Mouse (Mus musculus) limb, embryonic 12.5 days (tissue): Measurements from ENCODE around the gene Ankrd45. TPM values are rescaled to one million over a fixed set of nuclear protein-coding genes. Genes with fewer than 3 reads are reported as not detected.
"Not testable (repeated sequence)": the region's sequence is repeated elsewhere in the genome, so short reads cannot be mapped to it uniquely, and the experiment has no call there.

ENCODE experiments used
- ATAC-seq: fragments of 200-750 bp; cut with Nextera tagmentation; 2 replicates; pipeline ENCODE4 v1.8.0; 2017; ENCODE audit warnings: low read depth, moderate TSS enrichment; ENCODE audit not compliant: insufficient number of reproducible peaks, insufficient read depth, low FRiP score, low TSS enrichment
- H3K27ac ChIP-seq: fragments of 300-500 bp; sonication (generic); 2 replicates; pipeline ENCODE4 v1.5.1; 2016; ENCODE audit warnings: mild to moderate bottlenecking, moderate library complexity
- H3K27me3 ChIP-seq: fragments of 300-500 bp; sonication (generic); 2 replicates; pipeline ENCODE4 v1.6.1; 2016; ENCODE audit warnings: mild to moderate bottlenecking, moderate library complexity
- H3K36me3 ChIP-seq: fragments of 300-500 bp; sonication (generic); 2 replicates; pipeline ENCODE4 v1.6.1; 2016; ENCODE audit warnings: mild to moderate bottlenecking, moderate library complexity
- H3K4me1 ChIP-seq: fragments of 300-500 bp; sonication (generic); replicated peaks from 2 replicates; pipeline ENCODE4 v1.6.1; 2016
- H3K4me2 ChIP-seq: fragments of 300-500 bp; sonication (generic); 2 replicates; pipeline ENCODE4 v1.6.1; 2016; ENCODE audit warnings: mild to moderate bottlenecking, moderate library complexity
- H3K4me3 ChIP-seq: fragments of 300-500 bp; sonication (generic); replicated peaks from 2 replicates; pipeline ENCODE4 v1.5.1; 2016; ENCODE audit warnings: mild to moderate bottlenecking
- H3K9ac ChIP-seq: fragments of 300-500 bp; sonication (generic); replicated peaks from 2 replicates; pipeline ENCODE4 v1.6.1; 2016; ENCODE audit warnings: mild to moderate bottlenecking, moderate library complexity
- H3K9me3 ChIP-seq: fragments of 300-500 bp; sonication (generic); 2 replicates; pipeline ENCODE4 v1.6.1; 2016; ENCODE audit warnings: mild to moderate bottlenecking, moderate library complexity
- WGBS: fragments of 180-500 bp; shearing (Covaris S2); methylation state at CpG from one replicate; pipeline ENCODE4 v1.1.7; 2016; 5-methylcytosine and 5-hydroxymethylcytosine counted together
- polyA plus RNA-seq: library from polyadenylated mRNA; unstranded; fragments of >200 nt; fragmentation: Nextera tagmentation; extraction: Ambion mirVana; gene quantifications from 2 replicates; pipeline ENCODE4 v1.2.1, GENCODE M21; 2016

Gene Ankrd45
- polyA plus RNA-seq, 1 experiment from 2014 or later = 3.5 TPM

GRCm38 (mm10) chr1:161190253-161190910 lies 47.9 kb downstream of the Ankrd45 start:
- peaks cover 5% of the 10 kb centered on the region; the same call in 1 of the 2 replicates for H3K9me3 ChIP-seq
- H3K9ac ChIP-seq = no peak overlapping the region
- H3K27ac ChIP-seq = no peak overlapping the region
- no peak overlapping the region for H3K4me2 ChIP-seq
- no peak overlapping the region for H3K4me3 ChIP-seq
- WGBS = 77% methylated on average over 9 of the region's 9 CpGs
- H3K4me1 ChIP-seq = no peaks in the 10 kb centered on the region
- H3K27me3 ChIP-seq = no peaks in the 10 kb centered on the region
- no peak for ATAC-seq
- no peaks in the 10 kb centered on the region for H3K36me3 ChIP-seq

GRCm38 (mm10) chr1:161195541-161196351 lies 53.3 kb downstream of the Ankrd45 start:
- ATAC-seq = peak; percentile 95
- under 1% methylated on average over 16 of the region's 16 CpGs for WGBS
- H3K4me3 ChIP-seq = peak overlapping the region; percentile 41
- no peaks in the 10 kb centered on the region for H3K36me3 ChIP-seq
- peak overlapping the region; percentile 40 for H3K9ac ChIP-seq
- no peaks in the 10 kb centered on the region for H3K4me1 ChIP-seq
- H3K4me2 ChIP-seq = peak overlapping the region; percentile 53
- H3K27me3 ChIP-seq = no peaks in the 10 kb centered on the region
- peak overlapping the region; percentile 84 for H3K27ac ChIP-seq
- H3K9me3 ChIP-seq = no peaks in the 10 kb centered on the region

GRCm38 (mm10) chr1:161196364-161196763 lies 53.9 kb downstream of the Ankrd45 start:
- WGBS = 55% methylated on average over 11 of the region's 11 CpGs
- peak overlapping the region; percentile 84; the same call in 1 of the 2 replicates for H3K27ac ChIP-seq
- ATAC-seq, H3K9me3 ChIP-seq, H3K9ac ChIP-seq, H3K27me3 ChIP-seq, H3K36me3 ChIP-seq, H3K4me1 ChIP-seq: not testable (repeated sequence)
- peak overlapping the region; percentile 41 for H3K4me3 ChIP-seq
- peak overlapping the region; percentile 53 for H3K4me2 ChIP-seq

- Histone ChIP-seq H3K4me2 (no peak overlapping the region), H3K27ac (no peak overlapping the region), H3K27me3 (no peaks in the 10 kb centered on the region), H3K4me1 (no peaks in the 10 kb centered on the region), H3K4me3 (no peak overlapping the region), H3K36me3 (no peaks in the 10 kb centered on the region), H3K9me3 (no peaks in the 10 kb centered on the region), H3K9ac (no peak overlapping the region)
- 72% methylated on average over 5 of the region's 5 CpGs for WGBS
- no peak for ATAC-seq
Observed at GRCm38 (mm10) chr1:161199856-161200255, 57.4 kb downstream of the Ankrd45 start.

GRCm38 (mm10) chr1:161214465-161214864 lies 72.0 kb downstream of the Ankrd45 start:
- Histone ChIP-seq H3K36me3 (no peaks in the 10 kb centered on the region), H3K4me2 (no peak overlapping the region), H3K4me1 (no peaks in the 10 kb centered on the region), H3K9ac (no peak overlapping the region), H3K4me3 (no peak overlapping the region), H3K27ac (no peak overlapping the region), H3K9me3 (0 out of 2 replicates have a peak, but pooled peaks cover 3% of the 10 kb centered on the region), H3K27me3 (no peaks in the 10 kb centered on the region)
- ATAC-seq = no peak
- WGBS = 24% methylated on average over 4 of the region's 4 CpGs

GRCm38 (mm10) chr1:161219816-161220215 lies 77.3 kb downstream of the Ankrd45 start:
- Histone ChIP-seq H3K27ac (no peak overlapping the region), H3K4me2 (no peak overlapping the region), H3K4me3 (no peak overlapping the region), H3K9me3 (no peaks in the 10 kb centered on the region), H3K27me3 (no peaks in the 10 kb centered on the region), H3K4me1 (no peaks in the 10 kb centered on the region), H3K9ac (no peak overlapping the region), H3K36me3 (no peaks in the 10 kb centered on the region)
- ATAC-seq = no peak
- WGBS = 72% methylated on average over 3 of the region's 3 CpGs

Other genes with a start within 250 kb of the Ankrd45 start
- 10.0 and 10.6 TPM in 2 replicates for gene Rc3h1, start 236.3 kb upstream of the Ankrd45 start, polyA plus RNA-seq
- 2.8 TPM in 2 replicates for gene Serpinc1, start 164.1 kb upstream of the Ankrd45 start, polyA plus RNA-seq
- gene Zbtb37, start 107.8 kb upstream of the Ankrd45 start, polyA plus RNA-seq = 8.5 and 11.1 TPM in 2 replicates
- 35.7 and 37.5 TPM in 2 replicates for gene Dars2, start 72.0 kb upstream of the Ankrd45 start, polyA plus RNA-seq
- 40.4 and 40.7 TPM in 2 replicates for gene Cenpl, start 72.0 kb upstream of the Ankrd45 start, polyA plus RNA-seq
- gene Klhl20, start 11.2 kb upstream of the Ankrd45 start, polyA plus RNA-seq = 18.0 and 19.5 TPM in 2 replicates
- gene Tex50, start 16.6 kb downstream of the Ankrd45 start, polyA plus RNA-seq = 0.18 and 0.23 TPM in 2 replicates
- gene Prdx6, start 108.5 kb downstream of the Ankrd45 start, polyA plus RNA-seq = 499 and 503 TPM in 2 replicates